Mouse (Mus musculus): Measurements from ENCODE around the gene Pola1.
A peak's percentile ranks its signal among the peaks of the same experiment; 100 is the strongest.

Gene Pola1

DNA sequence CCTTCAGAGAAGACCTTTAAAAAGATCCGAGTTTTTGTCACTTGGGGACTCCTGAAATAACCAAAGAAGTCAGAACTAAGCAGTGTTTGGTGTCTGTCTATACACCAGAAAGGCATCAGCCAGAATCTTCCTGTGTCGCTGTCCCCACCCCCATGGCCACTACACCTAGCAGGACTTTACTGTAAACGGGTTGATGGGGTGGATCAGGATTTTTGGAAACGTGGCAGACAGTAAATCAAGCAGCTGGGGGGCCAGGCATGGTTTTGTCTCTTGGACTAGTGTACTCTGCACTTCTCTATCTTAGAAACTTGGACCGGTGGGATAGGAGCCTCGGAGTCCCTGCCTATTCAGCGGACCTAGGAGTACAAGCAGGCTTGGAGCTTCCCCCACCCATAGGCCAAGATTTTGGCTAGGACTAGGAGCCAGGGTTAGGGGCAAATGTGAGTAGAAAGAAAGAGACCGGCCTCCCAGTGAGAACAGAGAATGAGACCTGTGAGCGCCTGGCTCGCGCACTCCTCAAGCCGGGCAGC lies 342.0 kb downstream of the Pola1 start:
- DNase-seq (ENCODE audit: low read depth, low spot score): no peak

DNA sequence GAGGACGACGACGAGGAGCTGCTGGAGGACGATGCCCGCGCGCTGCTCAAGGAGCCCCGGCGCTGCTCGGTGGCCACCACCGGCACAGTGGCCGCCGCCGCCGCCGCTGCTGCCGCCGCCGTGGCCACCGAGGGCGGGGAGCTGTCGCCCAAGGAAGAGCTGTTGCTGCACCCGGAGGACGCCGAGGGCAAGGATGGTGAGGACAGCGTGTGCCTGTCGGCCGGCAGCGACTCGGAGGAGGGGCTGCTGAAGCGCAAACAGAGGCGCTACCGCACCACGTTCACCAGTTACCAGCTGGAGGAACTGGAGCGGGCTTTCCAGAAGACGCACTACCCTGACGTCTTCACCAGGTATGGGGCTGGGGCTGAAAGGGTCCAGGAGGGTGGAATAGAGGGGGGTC lies 342.9 kb downstream of the Pola1 start:
- DNase-seq (ENCODE audit: low read depth, low spot score): no peak

DNA sequence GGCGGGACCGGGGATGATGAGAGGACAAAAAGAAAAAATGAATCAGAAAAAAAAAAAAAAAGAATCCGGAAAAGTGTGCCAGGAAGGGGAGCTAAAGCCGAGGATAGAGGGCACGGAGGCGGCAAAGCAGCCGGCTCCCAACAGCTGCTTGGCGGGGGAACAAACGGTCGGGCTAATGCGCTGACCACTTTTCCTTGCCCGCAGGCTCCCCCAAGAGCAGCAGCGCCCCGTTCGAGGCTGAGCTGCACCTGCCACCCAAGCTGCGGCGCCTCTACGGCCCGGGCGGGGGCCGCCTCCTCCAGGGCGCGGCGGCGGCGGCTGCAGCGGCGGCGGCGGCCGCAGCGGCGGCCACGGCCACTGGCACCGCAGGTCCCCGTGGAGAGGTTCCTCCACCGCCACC lies 343.6 kb downstream of the Pola1 start:
- no peak for DNase-seq (ENCODE audit: low read depth, low spot score)

DNA sequence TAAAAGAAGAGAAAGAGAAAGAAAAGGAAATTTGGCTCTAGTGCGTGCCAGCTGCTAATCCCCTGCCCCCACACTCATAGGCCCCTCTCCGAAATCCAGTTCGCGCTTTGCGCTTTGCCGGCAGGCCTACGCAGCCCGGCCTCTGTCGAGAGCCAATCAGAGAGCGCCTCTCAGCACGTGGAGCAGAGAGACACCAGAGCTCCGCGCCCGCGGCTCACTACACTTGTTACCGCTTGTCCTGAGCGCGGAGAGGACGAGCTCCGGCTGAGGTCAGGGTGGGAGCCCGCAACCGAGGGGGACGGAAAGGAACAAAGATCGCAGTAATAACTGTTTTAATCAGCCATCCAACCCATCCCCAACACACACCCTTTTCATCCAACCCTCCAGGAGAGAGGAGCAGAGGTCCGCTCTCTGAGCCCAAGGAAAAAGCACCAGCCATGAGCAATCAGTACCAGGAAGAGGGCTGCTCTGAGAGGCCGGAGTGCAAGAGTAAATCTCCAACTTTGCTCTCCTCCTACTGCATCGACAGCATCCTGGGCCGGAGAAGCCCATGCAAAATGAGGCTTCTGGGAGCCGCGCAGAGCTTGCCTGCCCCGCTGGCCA lies 345.6 kb downstream of the Pola1 start, which contains the start of gene Arx:
Gene Arx (plus strand): TSS at position 155 of the 603 bp plus-strand sequence.
- DNase-seq (ENCODE audit: low read depth, low spot score): peak; percentile 81

DNA sequence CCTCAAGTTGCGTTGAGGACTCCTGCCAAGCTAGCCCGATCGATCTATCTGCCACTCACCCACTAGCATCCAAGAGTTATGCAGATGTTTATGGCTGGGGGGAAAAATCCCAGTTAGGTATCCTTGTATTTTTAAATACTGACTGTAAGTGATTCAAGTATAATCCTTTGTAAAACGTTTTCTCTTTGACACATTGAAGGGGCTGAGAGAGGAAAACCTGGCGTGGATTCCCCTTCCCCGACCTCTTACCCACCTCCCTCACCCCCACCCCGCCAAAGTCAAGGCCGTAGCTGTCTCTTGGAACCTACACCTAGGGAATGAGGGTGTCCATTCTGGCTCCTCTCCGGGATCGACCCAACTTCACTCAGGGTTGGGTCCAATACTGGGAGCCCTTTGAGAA lies 346.9 kb downstream of the Pola1 start:
- no peak for DNase-seq (ENCODE audit: low read depth, low spot score)

DNA sequence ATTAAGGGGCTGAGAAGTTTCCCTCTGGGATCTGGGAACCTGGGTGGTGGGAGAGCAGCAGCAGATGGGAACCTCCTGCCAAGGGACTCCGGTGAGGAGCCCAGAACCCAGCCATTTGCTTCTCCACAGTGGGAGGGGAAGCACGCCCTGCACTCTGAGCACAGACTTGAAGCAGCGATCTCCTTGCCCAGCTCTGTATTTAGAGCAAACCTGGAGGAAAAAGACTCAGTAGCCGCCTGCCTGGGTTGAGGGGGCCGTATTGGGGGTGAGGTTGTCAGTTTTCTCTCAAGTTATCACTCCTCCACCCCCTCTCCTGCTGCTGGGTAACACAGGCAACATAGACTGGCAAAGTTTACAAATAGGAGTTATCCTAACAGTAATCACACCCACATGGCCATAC lies 350.2 kb downstream of the Pola1 start:
- no peak for DNase-seq (ENCODE audit: low read depth, low spot score)

DNA sequence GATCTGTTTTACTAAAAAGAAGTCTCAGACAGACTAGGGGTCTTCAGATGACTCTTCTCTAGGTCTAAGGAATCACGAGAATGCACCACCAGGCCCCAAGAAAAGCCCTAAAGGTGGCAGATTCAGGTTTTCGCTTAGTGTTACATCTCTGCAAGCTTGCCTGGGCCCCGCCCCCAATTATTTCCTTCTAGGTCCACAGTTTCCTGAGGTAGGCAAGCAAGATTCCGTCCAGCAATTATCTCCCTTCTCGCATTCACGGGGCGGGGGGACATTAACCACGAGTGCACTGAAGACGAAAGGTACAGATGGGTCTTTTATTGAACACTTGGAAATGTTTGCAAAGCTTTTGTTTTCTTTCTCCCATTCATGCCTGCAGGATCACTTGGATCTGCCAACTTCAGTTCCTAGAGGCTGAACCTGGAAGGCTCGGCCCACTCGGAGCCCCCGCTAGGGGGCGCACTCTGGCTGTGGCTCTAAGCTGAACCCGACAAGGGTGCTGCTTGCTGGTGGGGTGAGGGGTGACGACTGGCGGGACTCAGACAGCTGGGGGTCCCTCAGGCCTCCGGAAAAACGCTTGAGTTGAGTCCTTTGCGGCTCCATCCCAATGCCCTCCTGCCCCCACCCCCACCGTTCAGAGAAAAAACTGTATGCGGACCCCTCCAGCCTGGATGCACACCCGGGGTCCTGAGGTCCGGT lies 350.8 kb downstream of the Pola1 start:
- peak; percentile 58 for DNase-seq (ENCODE audit: low read depth, low spot score)

DNA sequence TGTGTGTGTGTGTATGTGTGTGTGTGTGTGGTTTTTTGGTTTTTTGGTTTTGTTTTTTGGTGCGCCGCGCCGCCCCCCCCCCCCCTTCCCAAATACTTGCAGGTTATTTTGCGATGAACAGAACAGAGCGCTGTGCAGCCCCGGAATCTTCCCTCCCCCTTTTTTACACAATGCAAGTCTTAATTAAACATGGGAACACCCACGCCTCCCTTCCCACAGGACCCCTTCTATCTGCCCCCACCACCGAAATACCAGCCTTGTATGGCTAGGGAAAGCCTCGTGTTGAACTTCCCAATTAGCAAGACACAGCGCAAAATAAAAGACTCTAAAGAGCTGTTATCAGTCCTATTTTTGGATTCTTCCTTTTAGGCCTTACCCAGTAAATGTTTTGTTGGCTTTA lies 352.0 kb downstream of the Pola1 start:
- DNase-seq (ENCODE audit: low read depth, low spot score): no peak

DNA sequence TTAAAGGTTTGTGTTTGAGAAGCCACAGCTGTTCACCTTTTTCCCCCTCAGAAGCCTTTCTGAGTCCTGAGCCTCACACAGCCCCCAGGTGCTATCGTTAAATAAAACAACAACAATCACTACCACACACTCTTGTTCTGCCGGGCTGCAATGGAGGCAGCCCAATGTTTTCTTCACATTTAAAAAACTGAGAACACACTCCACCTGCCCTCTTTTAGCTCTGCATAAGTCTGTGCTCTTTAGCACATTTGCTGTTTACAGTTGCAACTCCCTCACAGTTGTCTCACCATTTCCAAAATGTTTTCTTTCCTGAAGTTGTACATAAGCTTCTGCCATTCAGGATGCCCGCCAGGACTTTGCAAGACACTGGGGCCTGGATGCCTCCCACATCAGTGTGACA lies 356.3 kb downstream of the Pola1 start:
- no peak for DNase-seq (ENCODE audit: low read depth, low spot score)

Data from brain, adult 2 months (tissue).